Mouse (Mus musculus): ENCODE results near the gene Rab11a.

The Rab11a gene

GRCm38 (mm10) chr9:64695266-64695665, 42.3 kb downstream of the Rab11a start:
- no peak for DNase-seq (ENCODE audit: low read depth, low spot score)

DNA sequence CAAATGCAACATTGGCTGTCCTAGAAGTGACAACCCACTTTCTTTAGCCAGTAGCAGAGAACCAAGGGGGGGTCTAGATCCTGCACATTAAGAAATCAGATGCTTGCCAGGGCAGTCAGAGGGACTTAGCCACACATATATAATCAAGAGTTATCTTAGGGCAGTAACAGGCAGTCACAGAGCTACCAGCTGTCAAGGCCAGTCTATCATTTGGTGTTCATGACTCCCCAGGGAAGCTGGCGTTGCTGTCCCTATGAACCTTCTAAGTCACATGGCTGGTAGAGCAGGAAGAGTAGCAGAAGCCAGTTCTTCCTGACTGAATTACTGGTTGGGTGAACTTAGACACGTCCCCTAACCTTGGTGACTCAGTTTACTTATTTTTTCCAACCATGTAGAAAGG, 44.5 kb downstream of the Rab11a start:
- DNase-seq (ENCODE audit: low read depth, low spot score): no peak

DNA sequence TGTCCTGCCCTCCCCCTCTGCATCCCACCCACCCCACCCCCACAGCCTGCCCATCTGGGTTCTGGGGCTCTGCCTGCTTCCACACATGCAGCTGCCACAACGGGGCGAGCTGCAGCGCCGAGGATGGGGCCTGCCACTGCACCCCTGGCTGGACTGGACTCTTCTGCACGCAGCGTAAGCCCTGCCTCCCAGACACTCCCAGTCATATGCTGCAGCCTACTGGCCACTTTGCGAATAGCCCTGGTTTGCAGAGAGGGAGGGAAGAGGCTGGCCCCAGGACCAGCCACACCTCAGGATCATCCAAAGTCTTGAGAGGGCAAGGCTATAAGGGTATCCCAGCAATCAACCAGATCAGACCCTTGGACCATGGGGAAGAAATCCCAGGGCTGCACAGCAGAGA, 46.4 kb downstream of the Rab11a start:
- peak; percentile 37 for DNase-seq (ENCODE audit: low read depth, low spot score)

DNA sequence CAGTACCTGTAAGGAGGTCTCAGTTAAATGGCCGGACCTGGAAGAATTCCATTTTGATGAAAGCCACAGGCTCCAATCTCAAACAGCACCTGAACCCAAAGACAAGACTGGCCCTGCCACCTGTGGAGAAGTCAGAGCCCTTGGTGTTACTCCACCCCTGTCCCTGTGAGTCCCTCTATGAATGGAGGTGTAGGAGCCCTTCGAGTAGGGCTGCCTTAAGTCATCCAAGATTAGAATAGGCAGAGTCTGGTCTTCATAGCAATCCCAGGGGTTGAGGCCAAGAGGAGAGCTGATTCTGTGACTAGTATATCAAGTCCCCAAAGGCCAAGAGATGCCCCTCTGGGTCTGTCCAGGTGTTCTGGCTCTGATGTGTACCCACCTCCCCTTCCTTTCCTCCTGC, 46.8 kb downstream of the Rab11a start:
- DNase-seq (ENCODE audit: low read depth, low spot score): no peak

DNA sequence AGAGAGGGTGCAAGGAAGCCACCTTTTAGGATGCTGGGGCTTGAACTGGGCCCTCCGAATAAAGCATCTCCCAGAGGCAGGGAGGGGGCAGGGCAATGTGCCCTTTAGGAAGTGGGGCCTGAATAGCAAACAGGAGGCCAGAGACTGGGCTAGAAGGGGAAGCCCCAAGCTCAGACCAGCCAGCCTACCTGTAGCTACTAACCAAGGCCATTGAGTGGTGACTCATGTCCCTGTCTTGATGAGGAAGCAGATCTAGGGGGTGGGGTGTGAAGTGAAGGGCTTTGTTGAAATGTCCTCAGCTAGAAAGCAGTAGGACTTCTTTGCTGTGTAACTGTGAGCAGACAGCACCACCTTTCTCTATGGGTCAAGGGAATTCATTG, 49.6 kb downstream of the Rab11a start:
- DNase-seq (ENCODE audit: low read depth, low spot score): no peak

GRCm38 (mm10) chr9:64687122-64688014, 50.2 kb downstream of the Rab11a start:
- no peak for DNase-seq (ENCODE audit: low read depth, low spot score)

GRCm38 (mm10) chr9:64671341-64672319, 65.9 kb downstream of the Rab11a start:
- DNase-seq (ENCODE audit: low read depth, low spot score): peak; percentile 56

DNA sequence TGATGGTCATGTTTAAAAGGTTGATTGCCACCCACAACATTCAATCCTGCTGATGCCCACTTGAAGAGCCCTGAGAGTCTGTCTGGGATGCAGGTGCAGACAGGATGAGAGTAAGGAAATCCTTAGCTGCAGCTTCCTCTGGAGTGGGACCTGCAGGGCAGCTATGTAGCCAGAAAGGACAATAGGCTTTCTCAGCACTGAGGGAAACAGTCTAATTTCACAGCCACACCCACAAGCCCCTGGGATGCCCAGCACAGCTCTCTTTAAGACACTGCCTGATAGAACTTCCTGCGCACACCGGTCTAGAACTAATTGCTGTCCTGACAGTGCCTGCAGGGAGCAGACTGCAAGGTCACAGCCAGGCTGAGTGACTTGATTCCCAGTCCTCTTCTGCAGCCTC, 69.6 kb downstream of the Rab11a start:
- DNase-seq (ENCODE audit: low read depth, low spot score): peak; percentile 78

DNA sequence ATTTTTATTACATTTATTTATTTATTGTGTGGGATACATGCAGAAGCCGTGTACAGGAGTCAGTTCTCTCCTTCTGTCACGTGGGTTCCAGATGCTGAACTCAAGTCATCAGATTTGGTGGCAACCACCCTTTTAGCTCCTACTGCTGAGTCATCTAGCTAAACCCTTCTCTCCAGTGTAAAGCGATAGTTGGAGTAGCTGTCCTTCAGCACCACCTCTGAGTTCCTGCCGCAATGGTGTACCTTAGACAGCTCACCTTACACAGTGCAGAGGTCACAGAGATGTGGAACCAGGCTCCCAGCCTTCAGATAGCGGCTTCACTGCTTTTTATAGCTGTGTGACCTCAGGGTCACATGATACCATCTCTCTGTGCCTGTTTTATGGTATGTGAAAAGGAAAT, 70.0 kb downstream of the Rab11a start:
- DNase-seq (ENCODE audit: low read depth, low spot score): peak; percentile 90

GRCm38 (mm10) chr9:64666549-64666948, 71.0 kb downstream of the Rab11a start:
- DNase-seq (ENCODE audit: low read depth, low spot score): peak; percentile 58

All from ES-CJ7 (cell line).